Mouse (Mus musculus): Measurements from ENCODE around the gene Ppp3cb.

DNA sequence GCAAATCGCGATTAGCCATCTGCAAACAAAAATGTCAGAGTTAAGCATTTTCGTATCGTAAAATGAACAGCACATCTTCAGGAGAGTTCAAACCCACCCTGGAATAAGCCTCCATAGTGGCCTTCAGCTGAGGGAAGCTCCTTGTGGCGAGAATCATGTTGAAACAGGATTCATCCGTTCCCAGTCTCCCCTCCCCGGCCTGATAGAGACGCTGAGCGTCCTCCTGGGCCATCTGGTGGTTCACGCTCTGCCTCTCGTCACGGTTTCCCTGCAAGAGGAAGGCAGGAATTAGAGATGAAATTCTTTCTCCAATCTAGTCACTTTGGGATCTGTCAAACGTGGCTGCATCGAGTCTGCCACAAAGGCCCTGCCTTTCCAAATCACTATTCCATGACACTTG lies 86.2 kb downstream of the Ppp3cb start:
- TF ChIP-seq GATA1 (IDR thresholded peaks at IDR 0.05; ENCODE audit: borderline replicate concordance, low read length) (no peak), FLI1 (IDR thresholded peaks at IDR 0.05; ENCODE audit: low read length) (no peak)
